Comparison of ENCODE assay signal across 9 mouse cellular contexts in the genomic region with DNA sequence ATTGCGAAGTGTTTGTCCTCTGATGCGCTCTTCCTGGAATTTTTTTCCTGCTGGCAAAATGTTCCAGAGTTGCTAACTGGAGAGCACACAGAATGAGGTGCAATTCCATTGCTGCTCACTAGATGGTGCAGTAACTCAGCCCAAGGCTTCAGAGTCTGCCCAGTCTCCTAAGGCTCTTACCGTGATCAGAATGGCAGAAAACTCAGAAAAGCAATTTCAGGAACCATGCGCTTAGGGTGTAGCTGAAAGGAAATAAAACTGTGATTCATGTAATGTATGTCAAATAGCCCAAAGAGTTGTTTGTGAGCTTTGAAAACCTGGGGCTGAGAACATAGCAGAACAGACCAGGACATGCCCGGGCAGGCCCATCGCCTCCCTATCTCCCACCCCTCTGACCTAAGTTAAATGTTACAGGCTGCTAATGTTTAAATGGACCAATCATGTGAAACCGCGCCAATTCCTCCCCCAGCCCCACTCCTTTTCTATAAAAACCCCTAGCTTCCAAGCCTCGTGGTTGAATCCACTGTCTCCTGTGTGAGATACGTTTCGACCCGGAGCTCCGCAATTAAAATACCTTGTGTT. TPM values are rescaled to one million over a fixed set of nuclear protein-coding genes. Genes with fewer than 3 reads are reported as not detected.
DNase-seq lines count a peak whose midpoint lies in the region; ATAC-seq and TF ChIP-seq lines count a peak whose summit lies in the region.
"Not testable (repeated sequence)": the region's sequence is repeated elsewhere in the genome, so short reads cannot be mapped to it uniquely, and the experiment has no call there.
"Had no signal": no experiment of that assay in that cellular context is flagged by ENCODE, and none has a peak within 500 bp of the region (broad histone marks: within the 10 kb centered on the region; RNA-seq: fewer than 3 reads in every experiment).

No protein-coding gene starts in this region.

- not testable (repeated sequence) for H3K27me3 ChIP-seq in MEL (ENCODE audit: control insufficient read depth in 1 of 2, insufficient read depth in 2 of 2, low read length in 2 of 2); hindbrain, embryonic 14.5 days (ENCODE audit: control insufficient read depth, insufficient read depth, low read length)
- peaks cover 16% of the 10 kb centered on the region for H3K27me3 ChIP-seq in lung, embryonic 14.5 days (ENCODE audit: insufficient read depth, low read length)
- H3K27me3 ChIP-seq in neural tube, embryonic 15.5 days (replicated peaks) = peaks cover 13% of the 10 kb centered on the region

- not testable (repeated sequence) for H3K4me1 ChIP-seq in MEL (ENCODE audit: control insufficient read depth in 1 of 2, insufficient read depth in 2 of 2, low read length in 2 of 2); hindbrain, embryonic 14.5 days (replicated peaks; ENCODE audit: control insufficient read depth, insufficient read depth, low read length); lung, embryonic 14.5 days (ENCODE audit: insufficient read depth); neural tube, embryonic 15.5 days

- not testable (repeated sequence) for H3K79me2 ChIP-seq in MEL (ENCODE audit: control insufficient read depth, insufficient read depth, low read length, poor library complexity)

- DNase-seq in MEL (ENCODE audit: low read depth, low spot score) = peak; percentile 45
- DNase-seq in cerebellum, postnatal 10 days = peak; percentile 73 to 81
- peak; percentile 16 to 55 for DNase-seq in frontal cortex, postnatal 14 days (ENCODE audit: low spot score in 2 of 2)
- peak; percentile 92 for DNase-seq in hindbrain, embryonic 14.5 days (ENCODE audit: low spot score)
- DNase-seq in layer of hippocampus, adult 8-10 months (ENCODE audit: low spot score in 2 of 2) = peak; percentile 13 to 69
- DNase-seq in lung, embryonic 14.5 days = peak; percentile 93
- peak; percentile 29 for DNase-seq in thymus, postnatal 0 days (ENCODE audit: low spot score)

- not testable (repeated sequence) for H3K9me3 ChIP-seq in MEL (replicated peaks; ENCODE audit: insufficient read depth, low read length); hindbrain, embryonic 14.5 days (ENCODE audit: control insufficient read depth, low read length); lung, embryonic 14.5 days (ENCODE audit: low read depth, low read length); neural tube, embryonic 15.5 days (replicated peaks)

- ATAC-seq in hindbrain, embryonic 14.5 days (ENCODE audit: low FRiP score) = peak; percentile 77; the same call in 1 of the 2 replicates
- peak; percentile 78 for ATAC-seq in lung, embryonic 14.5 days (ENCODE audit: insufficient read depth)
- peak; percentile 93 for ATAC-seq in neural tube, embryonic 15.5 days (ENCODE audit: low FRiP score)

- not testable (repeated sequence) for TF ChIP-seq POLR2A in MEL (IDR thresholded peaks at IDR 0.05; ENCODE audit: control insufficient read depth in 1 of 2, insufficient read depth in 1 of 2, low read depth in 1 of 2, low read length in 2 of 2, poor library complexity in 1 of 2)

- not testable (repeated sequence) for H3K4me2 ChIP-seq in hindbrain, embryonic 14.5 days (replicated peaks); lung, embryonic 14.5 days
- peak overlapping the region; percentile 25; the same call in 1 of the 2 replicates for H3K4me2 ChIP-seq in neural tube, embryonic 15.5 days

- not testable (repeated sequence) for H3K4me3 ChIP-seq in MEL (ENCODE audit: control insufficient read depth in 1 of 2, insufficient read depth in 1 of 2, low read depth in 2 of 2, low read length in 2 of 2); hindbrain, embryonic 14.5 days (replicated peaks; ENCODE audit: low read length); lung, embryonic 14.5 days (ENCODE audit: low read depth, low read length); neural tube, embryonic 15.5 days (replicated peaks)

- not testable (repeated sequence) for H3K27ac ChIP-seq in MEL (ENCODE audit: control insufficient read depth, low read depth, low read length); hindbrain, embryonic 14.5 days; lung, embryonic 14.5 days (ENCODE audit: low read depth); neural tube, embryonic 15.5 days (replicated peaks)

- TF ChIP-seq RAD21 in MEL (IDR thresholded peaks at IDR 0.05; ENCODE audit: low read depth, low read length) = peak; percentile 62

- H3K9ac ChIP-seq in MEL (ENCODE audit: control insufficient read depth, low read depth, low read length, poor library complexity, severe bottlenecking); hindbrain, embryonic 14.5 days; lung, embryonic 14.5 days; neural tube, embryonic 15.5 days (replicated peaks): not testable (repeated sequence)

- TF ChIP-seq EP300 in MEL (IDR thresholded peaks at IDR 0.05; ENCODE audit: low read depth in 1 of 2, low read length in 2 of 2) = not testable (repeated sequence)

- H3K36me3 ChIP-seq in MEL (ENCODE audit: control insufficient read depth in 1 of 2, insufficient read depth in 2 of 2, low read length in 2 of 2); hindbrain, embryonic 14.5 days (replicated peaks; ENCODE audit: control insufficient read depth, insufficient read depth); lung, embryonic 14.5 days (ENCODE audit: insufficient read depth); neural tube, embryonic 15.5 days: not testable (repeated sequence)

- WGBS in hindbrain, embryonic 14.5 days = 56% methylated on average over 11 of the region's 13 CpGs
- WGBS in lung, embryonic 14.5 days = 44% methylated on average over 11 of the region's 13 CpGs
- WGBS in neural tube, embryonic 15.5 days = 51% methylated on average over 11 of the region's 13 CpGs

- TF ChIP-seq CTCF in MEL (IDR thresholded peaks at IDR 0.05 in 2 of 3, conservative IDR thresholded peaks at IDR 0.05 in 1 of 3; ENCODE audit: control insufficient read depth in 1 of 3, insufficient read depth in 1 of 3, low read depth in 2 of 3, low read length in 3 of 3, poor library complexity in 1 of 3, severe bottlenecking in 1 of 3) = peak; percentile 29 to 57 (median 42); a peak in 5 of 6 replicates
- peak; percentile 89 for TF ChIP-seq CTCF in lung, embryonic 14.5 days (IDR thresholded peaks at IDR 0.05; ENCODE audit: low read depth)

TF ChIP-seq in MEL, 35 proteins besides CTCF, POLR2A, EP300 and RAD21:
- TF ChIP-seq SMC3 (IDR thresholded peaks at IDR 0.05; ENCODE audit: low read depth, low read length) (peak; percentile 73), ZC3H11A (IDR thresholded peaks at IDR 0.05; ENCODE audit: low read depth, low read length) (peak; percentile 48)

RNA-seq across cellular contexts. Expression of gene Psg22, which starts 32.1 kb away (rescaled TPM):
- total RNA-seq in MEL (2012; rRNA removed) = not detected in 2 replicates
- not detected for polyA plus RNA-seq in MEL (2012; ENCODE audit: insufficient read depth in 1 of 2, insufficient read length in 2 of 2, low read depth in 1 of 2, low replicate concordance in 2 of 2, missing spikeins in 1 of 2)
- not detected in 2 replicates for polyA plus RNA-seq in hindbrain, embryonic 14.5 days (2014; fragmentation: Nextera tagmentation; extraction: Ambion mirVana)
- not detected for total RNA-seq in layer of hippocampus, adult 8-10 months (2022)
- polyA plus RNA-seq in lung, embryonic 14.5 days (2014; fragmentation: Nextera tagmentation; extraction: Ambion mirVana) = not detected in 2 replicates
- polyA plus RNA-seq in neural tube, embryonic 15.5 days (2015; fragmentation: Nextera tagmentation; extraction: Ambion mirVana) = not detected in 2 replicates
- 0.19 and 0.23 TPM in 2 replicates for polyA plus RNA-seq in thymus, postnatal 0 days (2015; fragmentation: Nextera tagmentation; extraction: Ambion mirVana)
- polyA plus RNA-seq: macrophage had no signal

RNA-seq across cellular contexts. Expression of gene Psg19, which starts 48.3 kb away (rescaled TPM):
- not detected in 2 replicates for total RNA-seq in MEL (2012; rRNA removed)
- polyA plus RNA-seq in MEL (2012; ENCODE audit: insufficient read depth in 1 of 2, insufficient read length in 2 of 2, low read depth in 1 of 2, low replicate concordance in 2 of 2, missing spikeins in 1 of 2) = under 1 TPM in 1 of 2 experiments, not detected in 1; 0.04 TPM
- not detected in 2 replicates for polyA plus RNA-seq in hindbrain, embryonic 14.5 days (2014; fragmentation: Nextera tagmentation; extraction: Ambion mirVana)
- not detected for total RNA-seq in layer of hippocampus, adult 8-10 months (2022)
- not detected in 2 replicates for polyA plus RNA-seq in lung, embryonic 14.5 days (2014; fragmentation: Nextera tagmentation; extraction: Ambion mirVana)
- polyA plus RNA-seq in neural tube, embryonic 15.5 days (2015; fragmentation: Nextera tagmentation; extraction: Ambion mirVana) = not detected in 2 replicates
- not detected in 2 replicates for polyA plus RNA-seq in thymus, postnatal 0 days (2015; fragmentation: Nextera tagmentation; extraction: Ambion mirVana)
- polyA plus RNA-seq: macrophage had no signal

Comparison
In these comparisons a context has a peak if more than half of its experiments do, and no peak if none do; other contexts are left out.
1. DNase-seq: peak in every context shown above with its lines; median percentile 93 in lung, embryonic 14.5 days; 92 in hindbrain, embryonic 14.5 days; 77 in cerebellum, postnatal 10 days; 45 in MEL; 41 in layer of hippocampus, adult 8-10 months; 36 in frontal cortex, postnatal 14 days; 29 in thymus, postnatal 0 days.